Mouse (Mus musculus): ENCODE data around the gene St6galnac3. TPM values are rescaled to one million over a fixed set of nuclear protein-coding genes. Genes with fewer than 3 reads are reported as not detected.

The St6galnac3 gene
- polyA plus RNA-seq, 1 experiment from 2014 or later = 55.0 TPM

- no peak overlapping the region for H3K4me2 ChIP-seq (ENCODE audit: low read depth, low read length)
- no peaks in the 10 kb centered on the region for H3K27me3 ChIP-seq (ENCODE audit: control insufficient read depth, insufficient read depth, low read length)
- no peaks in the 10 kb centered on the region for H3K4me1 ChIP-seq (ENCODE audit: control insufficient read depth, insufficient read depth, low read length)
- WGBS = 86% methylated on average over 4 of the region's 4 CpGs
- H3K36me3 ChIP-seq (replicated peaks; ENCODE audit: control insufficient read depth, insufficient read depth, low read depth, low read length) = no peaks in the 10 kb centered on the region
- no peak overlapping the region for H3K4me3 ChIP-seq (ENCODE audit: low read depth, low read length)
- H3K9me3 ChIP-seq (replicated peaks; ENCODE audit: control insufficient read depth, low read length) = no peaks in the 10 kb centered on the region
- ATAC-seq (replicated peaks; ENCODE audit: insufficient number of reproducible peaks, low FRiP score, low TSS enrichment, low read depth) (no peak), DNase-seq (ENCODE audit: low spot score) (no peak)
- no peak overlapping the region for H3K27ac ChIP-seq (replicated peaks; ENCODE audit: low read depth, low read length)
- no peak overlapping the region for H3K9ac ChIP-seq (replicated peaks; ENCODE audit: low read length)
These were observed 157.5 kb downstream of the St6galnac3 start for GRCm38 (mm10) chr3:153567512-153567911.

GRCm38 (mm10) chr3:153566100-153566499 is 158.9 kb downstream of the St6galnac3 start:
- H3K27ac ChIP-seq (replicated peaks; ENCODE audit: low read depth, low read length) = no peak overlapping the region
- no peak overlapping the region for H3K4me2 ChIP-seq (ENCODE audit: low read depth, low read length)
- no peak overlapping the region for H3K4me3 ChIP-seq (ENCODE audit: low read depth, low read length)
- no peaks in the 10 kb centered on the region for H3K9me3 ChIP-seq (replicated peaks; ENCODE audit: control insufficient read depth, low read length)
- ATAC-seq (replicated peaks; ENCODE audit: insufficient number of reproducible peaks, low FRiP score, low TSS enrichment, low read depth) (no peak), DNase-seq (ENCODE audit: low spot score) (no peak)
- no peak overlapping the region for H3K9ac ChIP-seq (replicated peaks; ENCODE audit: low read length)
- H3K4me1 ChIP-seq (ENCODE audit: control insufficient read depth, insufficient read depth, low read length) = no peaks in the 10 kb centered on the region
- no peaks in the 10 kb centered on the region for H3K36me3 ChIP-seq (replicated peaks; ENCODE audit: control insufficient read depth, insufficient read depth, low read depth, low read length)
- 91% methylated on average over 2 of the region's 2 CpGs for WGBS
- H3K27me3 ChIP-seq (ENCODE audit: control insufficient read depth, insufficient read depth, low read length) = no peaks in the 10 kb centered on the region

GRCm38 (mm10) chr3:153560897-153561296 is 164.1 kb downstream of the St6galnac3 start:
- H3K4me2 ChIP-seq (ENCODE audit: low read depth, low read length) = no peak overlapping the region
- no peak overlapping the region for H3K9ac ChIP-seq (replicated peaks; ENCODE audit: low read length)
- 84% methylated on average over 6 of the region's 6 CpGs for WGBS
- DNase-seq (ENCODE audit: low spot score) (no peak), ATAC-seq (replicated peaks; ENCODE audit: insufficient number of reproducible peaks, low FRiP score, low TSS enrichment, low read depth) (no peak)
- no peaks in the 10 kb centered on the region for H3K9me3 ChIP-seq (replicated peaks; ENCODE audit: control insufficient read depth, low read length)
- no peaks in the 10 kb centered on the region for H3K36me3 ChIP-seq (replicated peaks; ENCODE audit: control insufficient read depth, insufficient read depth, low read depth, low read length)
- no peak overlapping the region for H3K4me3 ChIP-seq (ENCODE audit: low read depth, low read length)
- H3K27ac ChIP-seq (replicated peaks; ENCODE audit: low read depth, low read length) = no peak overlapping the region
- H3K4me1 ChIP-seq (ENCODE audit: control insufficient read depth, insufficient read depth, low read length) = no peaks in the 10 kb centered on the region
- H3K27me3 ChIP-seq (ENCODE audit: control insufficient read depth, insufficient read depth, low read length) = no peaks in the 10 kb centered on the region

GRCm38 (mm10) chr3:153559586-153559985 is 165.4 kb downstream of the St6galnac3 start:
- Histone ChIP-seq H3K9me3 (replicated peaks; ENCODE audit: control insufficient read depth, low read length) (no peaks in the 10 kb centered on the region), H3K36me3 (replicated peaks; ENCODE audit: control insufficient read depth, insufficient read depth, low read depth, low read length) (no peaks in the 10 kb centered on the region), H3K27ac (replicated peaks; ENCODE audit: low read depth, low read length) (no peak overlapping the region), H3K4me3 (ENCODE audit: low read depth, low read length) (no peak overlapping the region), H3K4me1 (ENCODE audit: control insufficient read depth, insufficient read depth, low read length) (no peaks in the 10 kb centered on the region), H3K4me2 (ENCODE audit: low read depth, low read length) (no peak overlapping the region), H3K9ac (replicated peaks; ENCODE audit: low read length) (no peak overlapping the region), H3K27me3 (ENCODE audit: control insufficient read depth, insufficient read depth, low read length) (no peaks in the 10 kb centered on the region)
- DNase-seq (ENCODE audit: low spot score) = no peak
- no peak for ATAC-seq (replicated peaks; ENCODE audit: insufficient number of reproducible peaks, low FRiP score, low TSS enrichment, low read depth)
- 92% methylated on average over 8 of the region's 8 CpGs for WGBS

- Histone ChIP-seq H3K4me1 (ENCODE audit: control insufficient read depth, insufficient read depth, low read length) (no peaks in the 10 kb centered on the region), H3K4me2 (ENCODE audit: low read depth, low read length) (no peak overlapping the region), H3K36me3 (replicated peaks; ENCODE audit: control insufficient read depth, insufficient read depth, low read depth, low read length) (no peaks in the 10 kb centered on the region), H3K27me3 (ENCODE audit: control insufficient read depth, insufficient read depth, low read length) (no peaks in the 10 kb centered on the region), H3K9me3 (replicated peaks; ENCODE audit: control insufficient read depth, low read length) (no peaks in the 10 kb centered on the region), H3K27ac (replicated peaks; ENCODE audit: low read depth, low read length) (no peak overlapping the region), H3K4me3 (ENCODE audit: low read depth, low read length) (no peak overlapping the region), H3K9ac (replicated peaks; ENCODE audit: low read length) (no peak overlapping the region)
- ATAC-seq (replicated peaks; ENCODE audit: insufficient number of reproducible peaks, low FRiP score, low TSS enrichment, low read depth) = no peak
- DNase-seq (ENCODE audit: low spot score) = no peak
- 71% methylated on average over 11 of the region's 11 CpGs for WGBS
These were observed 168.4 kb downstream of the St6galnac3 start for GRCm38 (mm10) chr3:153556621-153557020.

- Histone ChIP-seq H3K4me1 (ENCODE audit: control insufficient read depth, insufficient read depth, low read length) (no peaks in the 10 kb centered on the region), H3K4me3 (ENCODE audit: low read depth, low read length) (no peak overlapping the region), H3K4me2 (ENCODE audit: low read depth, low read length) (no peak overlapping the region), H3K36me3 (replicated peaks; ENCODE audit: control insufficient read depth, insufficient read depth, low read depth, low read length) (no peaks in the 10 kb centered on the region), H3K27me3 (ENCODE audit: control insufficient read depth, insufficient read depth, low read length) (no peaks in the 10 kb centered on the region), H3K9ac (replicated peaks; ENCODE audit: low read length) (no peak overlapping the region), H3K27ac (replicated peaks; ENCODE audit: low read depth, low read length) (no peak overlapping the region), H3K9me3 (replicated peaks; ENCODE audit: control insufficient read depth, low read length) (no peaks in the 10 kb centered on the region)
- ATAC-seq (replicated peaks; ENCODE audit: insufficient number of reproducible peaks, low FRiP score, low TSS enrichment, low read depth) (no peak; the same call in 1 of the 2 replicates), DNase-seq (ENCODE audit: low spot score) (no peak)
- WGBS = 96% methylated on average over 3 of the region's 3 CpGs
These were observed 171.3 kb downstream of the St6galnac3 start for GRCm38 (mm10) chr3:153553712-153554111.

GRCm38 (mm10) chr3:153553226-153553625 is 171.7 kb downstream of the St6galnac3 start:
- Histone ChIP-seq H3K9ac (replicated peaks; ENCODE audit: low read length) (no peak overlapping the region), H3K4me3 (ENCODE audit: low read depth, low read length) (no peak overlapping the region), H3K36me3 (replicated peaks; ENCODE audit: control insufficient read depth, insufficient read depth, low read depth, low read length) (no peaks in the 10 kb centered on the region), H3K27ac (replicated peaks; ENCODE audit: low read depth, low read length) (no peak overlapping the region), H3K9me3 (replicated peaks; ENCODE audit: control insufficient read depth, low read length) (no peaks in the 10 kb centered on the region), H3K4me2 (ENCODE audit: low read depth, low read length) (no peak overlapping the region), H3K4me1 (ENCODE audit: control insufficient read depth, insufficient read depth, low read length) (no peaks in the 10 kb centered on the region), H3K27me3 (ENCODE audit: control insufficient read depth, insufficient read depth, low read length) (no peaks in the 10 kb centered on the region)
- DNase-seq (ENCODE audit: low spot score) (no peak), ATAC-seq (replicated peaks; ENCODE audit: insufficient number of reproducible peaks, low FRiP score, low TSS enrichment, low read depth) (no peak)
- 84% methylated on average over 7 of the region's 7 CpGs for WGBS

- Histone ChIP-seq H3K36me3 (replicated peaks; ENCODE audit: control insufficient read depth, insufficient read depth, low read depth, low read length) (no peaks in the 10 kb centered on the region), H3K27ac (replicated peaks; ENCODE audit: low read depth, low read length) (no peak overlapping the region), H3K4me1 (ENCODE audit: control insufficient read depth, insufficient read depth, low read length) (no peaks in the 10 kb centered on the region), H3K4me2 (ENCODE audit: low read depth, low read length) (no peak overlapping the region), H3K9ac (replicated peaks; ENCODE audit: low read length) (no peak overlapping the region), H3K27me3 (ENCODE audit: control insufficient read depth, insufficient read depth, low read length) (no peaks in the 10 kb centered on the region), H3K4me3 (ENCODE audit: low read depth, low read length) (no peak overlapping the region), H3K9me3 (replicated peaks; ENCODE audit: control insufficient read depth, low read length) (no peaks in the 10 kb centered on the region)
- DNase-seq (ENCODE audit: low spot score) (no peak), ATAC-seq (replicated peaks; ENCODE audit: insufficient number of reproducible peaks, low FRiP score, low TSS enrichment, low read depth) (no peak)
- WGBS = 84% methylated on average over 7 of the region's 7 CpGs
These were observed 177.9 kb downstream of the St6galnac3 start for GRCm38 (mm10) chr3:153546936-153547683.

Measured in embryonic facial prominence, embryonic 11.5 days (tissue).